Comparison of ENCODE assay signal across 39 mouse cellular contexts in genomic region chr7:106733717-106734116, GRCm38 (mm10). TPM values are rescaled to one million over a fixed set of nuclear protein-coding genes. Genes with fewer than 3 reads are reported as not detected.
"Had no signal": no experiment of that assay in that cellular context is flagged by ENCODE, and none has a peak within 500 bp of the region (broad histone marks: within the 10 kb centered on the region; RNA-seq: fewer than 3 reads in every experiment).

No protein-coding gene starts in this region.

- H3K27ac ChIP-seq: embryonic facial prominence, embryonic 10.5 days; embryonic facial prominence, embryonic 12.5 days; embryonic facial prominence, embryonic 13.5 days; embryonic facial prominence, embryonic 15.5 days; forebrain, embryonic 10.5 days; forebrain, embryonic 12.5 days; forebrain, embryonic 13.5 days; forebrain, embryonic 15.5 days; gastrocnemius, adult 2 months had no signal

- H3K4me3 ChIP-seq: embryonic facial prominence, embryonic 10.5 days; embryonic facial prominence, embryonic 12.5 days; embryonic facial prominence, embryonic 13.5 days; embryonic facial prominence, embryonic 15.5 days; erythroblast, embryonic 14.5 days; forebrain, embryonic 10.5 days; forebrain, embryonic 12.5 days; forebrain, embryonic 13.5 days; forebrain, embryonic 15.5 days; gastrocnemius, adult 2 months had no signal

- H3K36me3 ChIP-seq: embryonic facial prominence, embryonic 10.5 days; embryonic facial prominence, embryonic 12.5 days; embryonic facial prominence, embryonic 13.5 days; embryonic facial prominence, embryonic 15.5 days; forebrain, embryonic 10.5 days; forebrain, embryonic 12.5 days; forebrain, embryonic 15.5 days had no signal

- ATAC-seq: forebrain, embryonic 13.5 days; forebrain, embryonic 14.5 days; forebrain, embryonic 15.5 days; forebrain, embryonic 16.5 days; forebrain, postnatal 0 days had no signal

- H3K4me1 ChIP-seq: embryonic facial prominence, embryonic 10.5 days; embryonic facial prominence, embryonic 12.5 days; embryonic facial prominence, embryonic 13.5 days; embryonic facial prominence, embryonic 15.5 days; forebrain, embryonic 10.5 days; forebrain, embryonic 12.5 days; forebrain, embryonic 13.5 days; forebrain, embryonic 15.5 days had no signal

- H3K27me3 ChIP-seq: embryonic facial prominence, embryonic 12.5 days; embryonic facial prominence, embryonic 13.5 days; embryonic facial prominence, embryonic 15.5 days; forebrain, embryonic 12.5 days; forebrain, embryonic 13.5 days; forebrain, embryonic 15.5 days had no signal

- DNase-seq: cerebellum, adult 2 months; cerebellum, adult 8-10 months; cerebellum, adult 9-10 months; cerebellum, adult 9-11 months; cerebellum, postnatal 10 days; cerebellum, postnatal 14 days; cerebellum, postnatal 25 days; cerebellum, postnatal 36 days; embryo, embryonic 11 days; forebrain, postnatal 0 days; gastrocnemius, adult 2 months; gastrocnemius, postnatal 10 days; gastrocnemius, postnatal 14 days; gastrocnemius, postnatal 25 days; gastrocnemius, postnatal 36 days; heart, adult 11 months; heart, adult 18-20 months had no signal

- H3K4me2 ChIP-seq: embryonic facial prominence, embryonic 12.5 days; embryonic facial prominence, embryonic 13.5 days; embryonic facial prominence, embryonic 15.5 days; forebrain, embryonic 12.5 days; forebrain, embryonic 13.5 days; forebrain, embryonic 15.5 days had no signal

- H3K9ac ChIP-seq: embryonic facial prominence, embryonic 12.5 days; embryonic facial prominence, embryonic 13.5 days; embryonic facial prominence, embryonic 15.5 days; forebrain, embryonic 12.5 days; forebrain, embryonic 13.5 days; forebrain, embryonic 15.5 days; forebrain, postnatal 0 days had no signal

- H3K9me3 ChIP-seq: embryonic facial prominence, embryonic 10.5 days; embryonic facial prominence, embryonic 12.5 days; embryonic facial prominence, embryonic 13.5 days; embryonic facial prominence, embryonic 15.5 days; forebrain, embryonic 10.5 days; forebrain, embryonic 12.5 days; forebrain, embryonic 13.5 days; forebrain, embryonic 15.5 days had no signal

RNA-seq across cellular contexts. Expression of gene Olfr697, which starts 8.5 kb away (rescaled TPM):
- total RNA-seq: common myeloid progenitor, adult 5-6 weeks; forebrain, postnatal 0 days; gastrocnemius, adult 18-20 months; gastrocnemius, adult 2 months; gastrocnemius, adult 8-10 months; gastrocnemius, postnatal 10 days; gastrocnemius, postnatal 14 days; gastrocnemius, postnatal 25 days; gastrocnemius, postnatal 36 days; gastrocnemius, postnatal 4 days; granulocyte monocyte progenitor cell, adult 5-6 weeks; heart, adult 18-20 months had no signal
- polyA plus RNA-seq: cerebellum, adult 2 months; cortical plate, adult 2 months; embryonic facial prominence, embryonic 10.5 days; embryonic facial prominence, embryonic 11.5 days; embryonic facial prominence, embryonic 12.5 days; embryonic facial prominence, embryonic 13.5 days; embryonic facial prominence, embryonic 14.5 days; embryonic facial prominence, embryonic 15.5 days; erythroblast, embryonic 14.5 days; forebrain, embryonic 10.5 days; forebrain, embryonic 11.5 days; forebrain, embryonic 12.5 days; forebrain, embryonic 13.5 days; forebrain, embryonic 14.5 days; forebrain, embryonic 15.5 days; forebrain, embryonic 16.5 days; forebrain, postnatal 0 days; frontal cortex, adult 2 months; gonadal fat pad, adult 2 months had no signal

RNA-seq across cellular contexts. Expression of gene Olfr695, which starts 17.5 kb away (rescaled TPM):
- total RNA-seq: common myeloid progenitor, adult 5-6 weeks; forebrain, postnatal 0 days; gastrocnemius, adult 18-20 months; gastrocnemius, adult 2 months; gastrocnemius, adult 8-10 months; gastrocnemius, postnatal 10 days; gastrocnemius, postnatal 14 days; gastrocnemius, postnatal 25 days; gastrocnemius, postnatal 36 days; gastrocnemius, postnatal 4 days; heart, adult 18-20 months had no signal
- polyA plus RNA-seq: cerebellum, adult 2 months; cortical plate, adult 2 months; embryonic facial prominence, embryonic 10.5 days; embryonic facial prominence, embryonic 11.5 days; embryonic facial prominence, embryonic 12.5 days; embryonic facial prominence, embryonic 13.5 days; embryonic facial prominence, embryonic 14.5 days; embryonic facial prominence, embryonic 15.5 days; erythroblast, embryonic 14.5 days; forebrain, embryonic 10.5 days; forebrain, embryonic 11.5 days; forebrain, embryonic 12.5 days; forebrain, embryonic 13.5 days; forebrain, embryonic 14.5 days; forebrain, embryonic 15.5 days; forebrain, embryonic 16.5 days; forebrain, postnatal 0 days; frontal cortex, adult 2 months; gonadal fat pad, adult 2 months had no signal

RNA-seq across cellular contexts. Expression of gene Olfr698, which starts 21.5 kb away (rescaled TPM):
- total RNA-seq: common myeloid progenitor, adult 5-6 weeks; forebrain, postnatal 0 days; gastrocnemius, adult 18-20 months; gastrocnemius, adult 2 months; gastrocnemius, adult 8-10 months; gastrocnemius, postnatal 10 days; gastrocnemius, postnatal 14 days; gastrocnemius, postnatal 25 days; gastrocnemius, postnatal 36 days; gastrocnemius, postnatal 4 days; granulocyte monocyte progenitor cell, adult 5-6 weeks; heart, adult 18-20 months had no signal
- polyA plus RNA-seq: cerebellum, adult 2 months; cortical plate, adult 2 months; embryonic facial prominence, embryonic 10.5 days; embryonic facial prominence, embryonic 11.5 days; embryonic facial prominence, embryonic 12.5 days; embryonic facial prominence, embryonic 13.5 days; embryonic facial prominence, embryonic 14.5 days; embryonic facial prominence, embryonic 15.5 days; erythroblast, embryonic 14.5 days; forebrain, embryonic 10.5 days; forebrain, embryonic 11.5 days; forebrain, embryonic 12.5 days; forebrain, embryonic 13.5 days; forebrain, embryonic 14.5 days; forebrain, embryonic 15.5 days; forebrain, embryonic 16.5 days; forebrain, postnatal 0 days; frontal cortex, adult 2 months; gonadal fat pad, adult 2 months had no signal

RNA-seq across cellular contexts. Expression of gene Olfr694, which starts 42.1 kb away (rescaled TPM):
- total RNA-seq: common myeloid progenitor, adult 5-6 weeks; forebrain, postnatal 0 days; gastrocnemius, adult 18-20 months; gastrocnemius, adult 2 months; gastrocnemius, adult 8-10 months; gastrocnemius, postnatal 10 days; gastrocnemius, postnatal 14 days; gastrocnemius, postnatal 25 days; gastrocnemius, postnatal 36 days; gastrocnemius, postnatal 4 days; granulocyte monocyte progenitor cell, adult 5-6 weeks; heart, adult 18-20 months had no signal
- polyA plus RNA-seq: cerebellum, adult 2 months; cortical plate, adult 2 months; embryonic facial prominence, embryonic 10.5 days; embryonic facial prominence, embryonic 11.5 days; embryonic facial prominence, embryonic 12.5 days; embryonic facial prominence, embryonic 13.5 days; embryonic facial prominence, embryonic 14.5 days; embryonic facial prominence, embryonic 15.5 days; erythroblast, embryonic 14.5 days; forebrain, embryonic 10.5 days; forebrain, embryonic 11.5 days; forebrain, embryonic 12.5 days; forebrain, embryonic 13.5 days; forebrain, embryonic 14.5 days; forebrain, embryonic 15.5 days; forebrain, embryonic 16.5 days; forebrain, postnatal 0 days; frontal cortex, adult 2 months; gonadal fat pad, adult 2 months had no signal

RNA-seq across cellular contexts. Expression of gene Olfr693, which starts 53.3 kb away (rescaled TPM):
- total RNA-seq: common myeloid progenitor, adult 5-6 weeks; forebrain, postnatal 0 days; gastrocnemius, adult 18-20 months; gastrocnemius, adult 2 months; gastrocnemius, adult 8-10 months; gastrocnemius, postnatal 10 days; gastrocnemius, postnatal 14 days; gastrocnemius, postnatal 25 days; gastrocnemius, postnatal 36 days; gastrocnemius, postnatal 4 days; granulocyte monocyte progenitor cell, adult 5-6 weeks; heart, adult 18-20 months had no signal
- polyA plus RNA-seq: cerebellum, adult 2 months; cortical plate, adult 2 months; embryonic facial prominence, embryonic 11.5 days; embryonic facial prominence, embryonic 12.5 days; embryonic facial prominence, embryonic 13.5 days; embryonic facial prominence, embryonic 14.5 days; erythroblast, embryonic 14.5 days; forebrain, embryonic 10.5 days; forebrain, embryonic 11.5 days; forebrain, embryonic 12.5 days; forebrain, embryonic 13.5 days; forebrain, embryonic 14.5 days; forebrain, embryonic 15.5 days; forebrain, embryonic 16.5 days; forebrain, postnatal 0 days; frontal cortex, adult 2 months; gonadal fat pad, adult 2 months had no signal
